In the genomic region with DNA sequence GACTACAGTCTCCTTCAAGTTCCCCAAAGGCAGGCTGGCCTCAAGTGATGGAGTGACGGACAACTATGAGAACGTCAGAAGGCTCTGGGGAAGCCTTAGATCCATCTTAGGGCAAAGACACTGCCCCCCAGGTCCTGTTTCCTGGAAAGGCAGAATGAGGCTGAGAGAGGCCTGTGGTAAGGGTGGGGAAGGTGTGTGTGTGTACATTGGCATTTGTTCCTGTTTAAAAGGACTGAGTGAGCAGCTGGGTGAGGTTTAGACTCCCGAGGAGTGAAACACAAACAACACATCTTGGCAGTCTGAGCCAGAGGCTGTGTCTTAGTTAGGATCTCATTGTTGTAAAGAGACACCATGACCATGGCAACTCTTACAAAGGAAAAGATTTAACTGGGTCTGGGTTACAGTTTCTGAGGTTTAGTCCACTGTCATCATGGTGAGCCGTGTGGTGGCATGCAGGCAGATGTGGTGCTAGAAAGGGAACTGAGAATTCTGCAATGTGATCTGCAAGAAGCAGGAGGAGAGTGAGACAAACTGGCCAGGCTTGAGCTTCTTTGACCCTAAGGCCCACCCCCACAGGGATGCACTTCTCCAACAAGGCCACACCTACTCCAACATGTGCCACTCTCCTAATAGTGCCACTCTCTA, we compare ENCODE assay signal across 28 mouse cellular contexts.
DNase-seq lines count a peak whose midpoint lies in the region; ATAC-seq and TF ChIP-seq lines count a peak whose summit lies in the region.
"Had no signal": no experiment of that assay in that cellular context is flagged by ENCODE, and none has a peak within 500 bp of the region (broad histone marks: within the 10 kb centered on the region; RNA-seq: fewer than 3 reads in every experiment).

No protein-coding gene starts in this region.

- no peaks in the 10 kb centered on the region for H3K36me3 ChIP-seq in embryonic facial prominence, embryonic 14.5 days (ENCODE audit: control insufficient read depth, insufficient read depth, low read length)
- H3K36me3 ChIP-seq in embryonic facial prominence, embryonic 10.5 days (replicated peaks), result peaks cover 5% of the 10 kb centered on the region; the same call in 1 of the 2 replicates
- no peaks in the 10 kb centered on the region for H3K36me3 ChIP-seq in splenic B cell, adult 2 months (ENCODE audit: control insufficient read depth, insufficient read depth, low read length, poor library complexity, severe bottlenecking)
- H3K36me3 ChIP-seq in forebrain, postnatal 0 days (ENCODE audit: insufficient read depth), result no peaks in the 10 kb centered on the region
- H3K36me3 ChIP-seq: heart, embryonic 15.5 days; hindbrain, embryonic 12.5 days; intestine, embryonic 15.5 days; neural tube, embryonic 13.5 days had no signal

- no peak for TF ChIP-seq CTCF in forebrain, postnatal 0 days (IDR thresholded peaks at IDR 0.05; ENCODE audit: low read depth)

- no peak for ATAC-seq in embryonic facial prominence, embryonic 14.5 days (ENCODE audit: low read depth)
- ATAC-seq in hematopoietic stem cell, adult 5-6 weeks (replicated peaks in 1 of 2; ENCODE audit: insufficient read depth in 1 of 2, low FRiP score in 2 of 2, low TSS enrichment in 1 of 2, low read depth in 1 of 2, poor library complexity in 2 of 2, severe bottlenecking in 2 of 2), result peak; percentile 17 to 22; a peak in 1 of 4 replicates
- no peak for ATAC-seq in forebrain, postnatal 0 days
- ATAC-seq: forebrain, embryonic 13.5 days; hindbrain, postnatal 0 days; intestine, embryonic 15.5 days; midbrain, embryonic 16.5 days; Patski had no signal

- H3K9me3 ChIP-seq in embryonic facial prominence, embryonic 14.5 days (ENCODE audit: control insufficient read depth, low read length), result no peaks in the 10 kb centered on the region
- H3K9me3 ChIP-seq in embryonic facial prominence, embryonic 10.5 days, result no peaks in the 10 kb centered on the region
- H3K9me3 ChIP-seq in forebrain, postnatal 0 days (ENCODE audit: low read length), result no peaks in the 10 kb centered on the region
- H3K9me3 ChIP-seq: embryonic facial prominence, embryonic 13.5 days; forebrain, embryonic 13.5 days; heart, embryonic 15.5 days; hindbrain, embryonic 12.5 days; intestine, embryonic 15.5 days; neural tube, embryonic 13.5 days had no signal

- H3K27ac ChIP-seq in embryonic facial prominence, embryonic 14.5 days (replicated peaks; ENCODE audit: low read depth, low read length), result no peak overlapping the region
- no peak overlapping the region for H3K27ac ChIP-seq in embryonic facial prominence, embryonic 10.5 days (replicated peaks)
- H3K27ac ChIP-seq in forebrain, postnatal 0 days (ENCODE audit: low read depth, low read length), result no peak overlapping the region
- H3K27ac ChIP-seq: forebrain, embryonic 13.5 days; heart, embryonic 15.5 days; hindbrain, embryonic 12.5 days; hindbrain, postnatal 0 days; intestine, embryonic 15.5 days; liver, embryonic 14.5 days; neural tube, embryonic 13.5 days had no signal

- peak; percentile 16 for DNase-seq in embryonic facial prominence, embryonic 14.5 days (ENCODE audit: low spot score)
- no peak for DNase-seq in embryonic facial prominence, embryonic 10.5 days (ENCODE audit: low spot score)
- DNase-seq in A20 (ENCODE audit: low read depth, low spot score), result peak; percentile 46
- DNase-seq in splenic B cell, adult 2 months (ENCODE audit: low read depth, low spot score), result peak; percentile 15
- no peak for DNase-seq in forebrain, postnatal 0 days
- no peak for DNase-seq in kidney, adult 9 months
- DNase-seq: adrenal gland, postnatal 10 days; cerebellum, adult 9-10 months; cerebellum, postnatal 36 days; kidney, adult 8-10 months; kidney, postnatal 10 days; liver; lung, postnatal 36 days; right cerebral cortex, postnatal 4 days; thymus, postnatal 14 days had no signal

- H3K4me1 ChIP-seq in embryonic facial prominence, embryonic 14.5 days (ENCODE audit: control insufficient read depth, insufficient read depth, low read length), result peaks cover 9% of the 10 kb centered on the region
- H3K4me1 ChIP-seq in embryonic facial prominence, embryonic 10.5 days, result peaks cover 21% of the 10 kb centered on the region
- H3K4me1 ChIP-seq in forebrain, postnatal 0 days (ENCODE audit: insufficient read depth), result no peaks in the 10 kb centered on the region
- H3K4me1 ChIP-seq: forebrain, embryonic 13.5 days; heart, embryonic 15.5 days; hindbrain, embryonic 12.5 days; intestine, embryonic 15.5 days had no signal

- WGBS in embryonic facial prominence, embryonic 14.5 days, result 65% methylated on average over 4 of the region's 4 CpGs
- WGBS in embryonic facial prominence, embryonic 10.5 days, result 82% methylated on average over 4 of the region's 4 CpGs
- WGBS in forebrain, postnatal 0 days, result 86% methylated on average over 4 of the region's 4 CpGs

- H3K9ac ChIP-seq in embryonic facial prominence, embryonic 14.5 days (ENCODE audit: low read depth, low read length), result no peak overlapping the region
- H3K9ac ChIP-seq in forebrain, postnatal 0 days, result no peak overlapping the region
- H3K9ac ChIP-seq: embryonic facial prominence, embryonic 13.5 days; forebrain, embryonic 13.5 days; heart, embryonic 15.5 days; hindbrain, embryonic 12.5 days; intestine, embryonic 15.5 days; liver, embryonic 14.5 days; lung, embryonic 14.5 days; neural tube, embryonic 13.5 days had no signal

- no peak overlapping the region for H3K4me2 ChIP-seq in embryonic facial prominence, embryonic 14.5 days (ENCODE audit: low read depth, low read length)
- no peak overlapping the region for H3K4me2 ChIP-seq in forebrain, postnatal 0 days (ENCODE audit: low read depth)
- H3K4me2 ChIP-seq: embryonic facial prominence, embryonic 13.5 days; forebrain, embryonic 13.5 days; heart, embryonic 15.5 days; hindbrain, embryonic 12.5 days; intestine, embryonic 15.5 days; lung, embryonic 14.5 days; neural tube, embryonic 13.5 days had no signal

- no peak overlapping the region for H3K4me3 ChIP-seq in embryonic facial prominence, embryonic 14.5 days (ENCODE audit: low read depth, low read length)
- H3K4me3 ChIP-seq in embryonic facial prominence, embryonic 10.5 days, result no peak overlapping the region
- H3K4me3 ChIP-seq in forebrain, postnatal 0 days (ENCODE audit: low read depth, low read length), result no peak overlapping the region
- H3K4me3 ChIP-seq: embryonic facial prominence, embryonic 13.5 days; forebrain, embryonic 13.5 days; heart, embryonic 15.5 days; hindbrain, embryonic 12.5 days; intestine, embryonic 15.5 days; myocyte; neural tube, embryonic 13.5 days had no signal

- H3K27me3 ChIP-seq in embryonic facial prominence, embryonic 14.5 days (replicated peaks; ENCODE audit: control insufficient read depth, insufficient read depth, low read length), result no peaks in the 10 kb centered on the region
- H3K27me3 ChIP-seq in embryonic facial prominence, embryonic 10.5 days (replicated peaks; ENCODE audit: low read depth, poor library complexity, severe bottlenecking), result no peaks in the 10 kb centered on the region
- no peaks in the 10 kb centered on the region for H3K27me3 ChIP-seq in splenic B cell, adult 2 months (ENCODE audit: control insufficient read depth, insufficient read depth, low read length, poor library complexity, severe bottlenecking)
- no peaks in the 10 kb centered on the region for H3K27me3 ChIP-seq in forebrain, postnatal 0 days (ENCODE audit: insufficient read depth, low read length)
- H3K27me3 ChIP-seq: embryonic facial prominence, embryonic 13.5 days; forebrain, embryonic 13.5 days; heart, embryonic 15.5 days; hindbrain, embryonic 12.5 days; intestine, embryonic 15.5 days; neural tube, embryonic 13.5 days; Patski had no signal

Comparison
In these comparisons a context has a peak if more than half of its experiments do, and no peak if none do; other contexts are left out.
1. DNase-seq: peak in embryonic facial prominence, embryonic 14.5 days (single experiment), A20 (single experiment) and splenic B cell, adult 2 months (single experiment); none in embryonic facial prominence, embryonic 10.5 days (single experiment), forebrain, postnatal 0 days (single experiment) and kidney, adult 9 months (single experiment).
2. ATAC-seq: peak in hematopoietic stem cell, adult 5-6 weeks (2 of 2); none in embryonic facial prominence, embryonic 14.5 days (single experiment) and forebrain, postnatal 0 days (single experiment).